Mouse (Mus musculus): Measurements from ENCODE around the gene Prkcg. TPM values are rescaled to one million over a fixed set of nuclear protein-coding genes. Genes with fewer than 3 reads are reported as not detected.
A peak's percentile ranks its signal among the peaks of the same experiment; 100 is the strongest.

Prkcg gene
- 0.04 and 0.09 TPM in 2 replicates for polyA plus RNA-seq (2015; fragmentation: Nextera tagmentation; extraction: Ambion mirVana)

- H3K9ac ChIP-seq (replicated peaks) = peak within 1 kb of the TSS; percentile 63
Measured at GRCm38 (mm10) chr7:3288976-3289970, at the start of gene Prkcg, which contains the start of gene Myadm. Prkcg (plus strand) TSS chr7:3289179. Myadm (plus strand) TSS chr7:3289080.

GRCm38 (mm10) chr7:3239193-3239592, 49.8 kb upstream of the Prkcg start:
- Histone ChIP-seq H3K36me3 (replicated peaks; ENCODE audit: insufficient read depth, low read length) (peaks cover 6% of the 10 kb centered on the region; the same call in 1 of the 2 replicates), H3K27me3 (ENCODE audit: insufficient read depth, low read length) (no peaks in the 10 kb centered on the region), H3K4me2 (ENCODE audit: low read depth, low read length) (no peak overlapping the region), H3K27ac (ENCODE audit: low read depth) (no peak overlapping the region), H3K9ac (replicated peaks) (no peak overlapping the region), H3K9me3 (ENCODE audit: low read length) (no peaks in the 10 kb centered on the region), H3K4me3 (ENCODE audit: low read depth, low read length) (no peak overlapping the region), H3K4me1 (ENCODE audit: insufficient read depth) (no peaks in the 10 kb centered on the region)
- DNase-seq (no peak), ATAC-seq (no peak)
- 72% methylated on average over 2 of the region's 2 CpGs for WGBS (ENCODE audit: insufficient replicate concordance)
- no peak for TF ChIP-seq CTCF (IDR thresholded peaks at IDR 0.05; ENCODE audit: low read depth)
- no peak for TF ChIP-seq EP300 (IDR thresholded peaks at IDR 0.05; ENCODE audit: low read depth)

More at GRCm38 (mm10) chr7:3288976-3289970, at the start of gene Prkcg, which contains the start of gene Myadm:
- TF ChIP-seq CTCF (IDR thresholded peaks at IDR 0.05; ENCODE audit: low read depth) = no peak
- no peak for TF ChIP-seq EP300 (IDR thresholded peaks at IDR 0.05; ENCODE audit: low read depth)
- ATAC-seq (peak; percentile 31), DNase-seq (peak; percentile 84)
- H3K27ac ChIP-seq (ENCODE audit: low read depth) = peak within 1 kb of the TSS; percentile 92
- peaks cover 3% of the 10 kb centered on the region; the same call in 1 of the 2 replicates for H3K36me3 ChIP-seq (replicated peaks; ENCODE audit: insufficient read depth, low read length)
- peak within 1 kb of the TSS; percentile 59 for H3K4me3 ChIP-seq (ENCODE audit: low read depth, low read length)
- peaks cover 20% of the 10 kb centered on the region for H3K4me1 ChIP-seq (ENCODE audit: insufficient read depth)
- H3K27me3 ChIP-seq (ENCODE audit: insufficient read depth, low read length) = no peaks in the 10 kb centered on the region
- 6% methylated on average over 28 of the region's 30 CpGs for WGBS (ENCODE audit: insufficient replicate concordance)
- H3K4me2 ChIP-seq (ENCODE audit: low read depth, low read length) = peak within 1 kb of the TSS; percentile 71
- H3K9me3 ChIP-seq (ENCODE audit: low read length) = no peaks in the 10 kb centered on the region

GRCm38 (mm10) chr7:3260701-3261100, 28.3 kb upstream of the Prkcg start:
- H3K27ac ChIP-seq (ENCODE audit: low read depth) = no peak overlapping the region
- H3K27me3 ChIP-seq (ENCODE audit: insufficient read depth, low read length) = no peaks in the 10 kb centered on the region
- peaks cover 5% of the 10 kb centered on the region; the same call in 1 of the 2 replicates for H3K4me1 ChIP-seq (ENCODE audit: insufficient read depth)
- no peaks in the 10 kb centered on the region for H3K36me3 ChIP-seq (replicated peaks; ENCODE audit: insufficient read depth, low read length)
- H3K4me2 ChIP-seq (ENCODE audit: low read depth, low read length) = no peak overlapping the region
- 62% methylated on average over 3 of the region's 3 CpGs for WGBS (ENCODE audit: insufficient replicate concordance)
- DNase-seq (no peak), ATAC-seq (no peak)
- TF ChIP-seq EP300 (IDR thresholded peaks at IDR 0.05; ENCODE audit: low read depth) (no peak), CTCF (IDR thresholded peaks at IDR 0.05; ENCODE audit: low read depth) (no peak)
- no peak overlapping the region for H3K4me3 ChIP-seq (ENCODE audit: low read depth, low read length)
- H3K9ac ChIP-seq (replicated peaks) = no peak overlapping the region
- no peaks in the 10 kb centered on the region for H3K9me3 ChIP-seq (ENCODE audit: low read length)

- ATAC-seq (no peak), DNase-seq (no peak)
- Histone ChIP-seq H3K9me3 (ENCODE audit: low read length) (no peaks in the 10 kb centered on the region), H3K27ac (ENCODE audit: low read depth) (no peak overlapping the region), H3K4me3 (ENCODE audit: low read depth, low read length) (no peak overlapping the region), H3K4me2 (ENCODE audit: low read depth, low read length) (no peak overlapping the region), H3K9ac (replicated peaks) (no peak overlapping the region), H3K27me3 (ENCODE audit: insufficient read depth, low read length) (no peaks in the 10 kb centered on the region), H3K4me1 (ENCODE audit: insufficient read depth) (peaks cover 5% of the 10 kb centered on the region; the same call in 1 of the 2 replicates), H3K36me3 (replicated peaks; ENCODE audit: insufficient read depth, low read length) (no peaks in the 10 kb centered on the region)
- TF ChIP-seq CTCF (IDR thresholded peaks at IDR 0.05; ENCODE audit: low read depth) (no peak), EP300 (IDR thresholded peaks at IDR 0.05; ENCODE audit: low read depth) (no peak)
- WGBS (ENCODE audit: insufficient replicate concordance) = 69% methylated on average over 4 of the region's 4 CpGs
Measured at GRCm38 (mm10) chr7:3261446-3261845, 27.5 kb upstream of the Prkcg start.

- 24% methylated on average over 2 of the region's 2 CpGs for WGBS (ENCODE audit: insufficient replicate concordance)
- TF ChIP-seq EP300 (IDR thresholded peaks at IDR 0.05; ENCODE audit: low read depth) (no peak), CTCF (IDR thresholded peaks at IDR 0.05; ENCODE audit: low read depth) (peak; percentile 68)
- DNase-seq (peak; percentile 52), ATAC-seq (no peak)
- H3K36me3 ChIP-seq (replicated peaks; ENCODE audit: insufficient read depth, low read length) = no peaks in the 10 kb centered on the region
- no peak overlapping the region for H3K9ac ChIP-seq (replicated peaks)
- no peak overlapping the region for H3K27ac ChIP-seq (ENCODE audit: low read depth)
- H3K4me1 ChIP-seq (ENCODE audit: insufficient read depth) = peaks cover 5% of the 10 kb centered on the region; the same call in 1 of the 2 replicates
- no peak overlapping the region for H3K4me2 ChIP-seq (ENCODE audit: low read depth, low read length)
- no peaks in the 10 kb centered on the region for H3K27me3 ChIP-seq (ENCODE audit: insufficient read depth, low read length)
- H3K9me3 ChIP-seq (ENCODE audit: low read length) = no peaks in the 10 kb centered on the region
- no peak overlapping the region for H3K4me3 ChIP-seq (ENCODE audit: low read depth, low read length)
Measured at GRCm38 (mm10) chr7:3262789-3263188, 26.2 kb upstream of the Prkcg start.

- no peak overlapping the region for H3K27ac ChIP-seq (ENCODE audit: low read depth)
- H3K4me3 ChIP-seq (ENCODE audit: low read depth, low read length) = 0 out of 2 replicates have a peak overlapping the region, but pooled peaks have one; percentile 3
- peak; percentile 72 for ATAC-seq
- H3K9me3 ChIP-seq (ENCODE audit: low read length) = no peaks in the 10 kb centered on the region
- no peak overlapping the region; the same call in 1 of the 2 replicates for H3K9ac ChIP-seq (replicated peaks)
- H3K36me3 ChIP-seq (replicated peaks; ENCODE audit: insufficient read depth, low read length) = no peaks in the 10 kb centered on the region
- H3K4me1 ChIP-seq (ENCODE audit: insufficient read depth) = peaks cover 5% of the 10 kb centered on the region; the same call in 1 of the 2 replicates
- TF ChIP-seq CTCF (IDR thresholded peaks at IDR 0.05; ENCODE audit: low read depth) = peak; percentile 37
- no peak for TF ChIP-seq EP300 (IDR thresholded peaks at IDR 0.05; ENCODE audit: low read depth)
- 32% methylated on average over 22 of the region's 22 CpGs for WGBS (ENCODE audit: insufficient replicate concordance)
- H3K27me3 ChIP-seq (ENCODE audit: insufficient read depth, low read length) = no peaks in the 10 kb centered on the region
- H3K4me2 ChIP-seq (ENCODE audit: low read depth, low read length) = peak overlapping the region; percentile 61
- DNase-seq = no peak
Measured at GRCm38 (mm10) chr7:3264390-3265022, 24.5 kb upstream of the Prkcg start.

All from liver, postnatal 0 days (tissue).